Mouse (Mus musculus): ENCODE measurements around the gene Dpm2. TPM values are rescaled to one million over a fixed set of nuclear protein-coding genes. Genes with fewer than 3 reads are reported as not detected.

Dpm2 gene
- total RNA-seq, 2 experiments from 2014 or later, result 77.6 to 84.0 TPM

- Histone ChIP-seq H3K4me3 (no peak overlapping the region), H3K27ac (no peak overlapping the region)
- DNase-seq (ENCODE audit: low spot score in 2 of 2), result no peak
- TF ChIP-seq CTCF (conservative IDR thresholded peaks at IDR 0.05), result no peak
These were observed 5.9 kb downstream of the Dpm2 start for GRCm38 (mm10) chr2:32576532-32576931.

GRCm38 (mm10) chr2:32578146-32579046 lies 7.7 kb downstream of the Dpm2 start:
- Histone ChIP-seq H3K27ac (no peak overlapping the region), H3K4me3 (no peak overlapping the region)
- no peak for TF ChIP-seq CTCF (conservative IDR thresholded peaks at IDR 0.05)
- DNase-seq (ENCODE audit: low spot score in 2 of 2), result no peak

DNA sequence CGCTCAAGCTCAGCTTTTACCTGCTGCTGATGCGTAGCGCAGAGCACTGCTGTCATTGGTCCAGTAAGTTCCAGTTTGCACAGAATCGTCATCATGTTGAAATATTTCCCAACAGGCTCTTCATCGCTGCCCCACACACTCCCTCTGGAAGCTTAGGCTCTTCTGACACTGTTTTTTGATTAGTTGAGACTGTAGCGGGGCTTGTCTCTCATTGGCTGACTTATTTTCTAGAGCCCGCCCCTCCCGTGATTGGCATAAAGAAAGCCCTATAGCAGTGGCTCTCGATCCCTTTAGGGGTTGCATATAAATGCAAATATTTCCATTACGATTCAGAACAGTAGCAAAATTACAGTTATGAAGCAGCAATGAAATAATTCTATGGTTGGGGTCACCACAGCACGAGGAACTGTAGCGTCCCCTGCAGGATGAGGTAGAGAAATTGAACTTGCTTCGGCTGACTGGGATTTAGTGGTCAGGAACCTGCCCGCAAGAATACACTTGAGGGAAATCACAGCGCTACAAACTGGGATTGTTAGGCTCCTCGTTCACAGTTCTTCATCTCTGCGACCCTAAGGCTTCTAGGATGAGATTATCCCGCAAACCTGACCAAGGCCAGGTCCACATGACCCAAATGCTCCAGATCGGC lies 10.9 kb downstream of the Dpm2 start:
- DNase-seq (ENCODE audit: low spot score in 2 of 2), result peak; percentile 65 to 66
- H3K27ac ChIP-seq, result no peak overlapping the region
- peak; percentile 49 for TF ChIP-seq CTCF (conservative IDR thresholded peaks at IDR 0.05)
- peak overlapping the region; percentile 43 for H3K4me3 ChIP-seq

- DNase-seq (ENCODE audit: low spot score in 2 of 2), result peak; percentile 84 to 86
- Histone ChIP-seq H3K4me3 (peak overlapping the region; percentile 40), H3K27ac (no peak overlapping the region)
- TF ChIP-seq CTCF (conservative IDR thresholded peaks at IDR 0.05), result peak; percentile 96
These were observed 12.5 kb downstream of the Dpm2 start for GRCm38 (mm10) chr2:32582830-32583799.

GRCm38 (mm10) chr2:32585149-32585714 lies 14.6 kb downstream of the Dpm2 start:
- no peak overlapping the region for H3K4me3 ChIP-seq
- no peak for DNase-seq (ENCODE audit: low spot score in 2 of 2)
- no peak overlapping the region for H3K27ac ChIP-seq
- no peak for TF ChIP-seq CTCF (conservative IDR thresholded peaks at IDR 0.05)

DNA sequence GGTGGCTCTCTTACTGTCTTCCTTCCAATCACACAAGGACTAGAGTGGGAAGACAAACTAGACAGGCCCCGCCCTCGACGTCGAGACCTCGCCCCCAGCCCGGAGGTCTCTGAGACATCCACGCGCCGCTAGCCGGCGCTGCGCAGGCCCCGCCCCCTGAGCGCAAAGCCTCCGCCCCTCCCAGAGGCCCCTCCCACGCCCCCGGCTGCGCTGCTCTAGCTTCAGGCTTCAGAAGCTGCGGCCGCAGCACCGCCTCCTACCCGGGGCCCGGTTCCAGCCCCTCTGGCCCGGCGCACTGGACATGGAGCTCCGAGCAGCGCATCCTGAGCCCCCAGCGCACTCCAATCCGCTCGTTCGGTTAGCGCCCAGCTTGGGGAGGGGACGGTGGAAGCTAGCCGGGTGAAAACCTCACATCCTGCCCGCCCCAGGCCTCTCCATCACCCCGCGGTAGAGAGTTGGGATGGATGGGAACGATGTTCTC lies 16.3 kb downstream of the Dpm2 start, which contains the start of gene St6galnac4:
St6galnac4 (plus strand) TSS at position 225 of the 481 bp plus-strand sequence.
- peak within 1 kb of the TSS; percentile 77 for H3K4me3 ChIP-seq
- TF ChIP-seq CTCF (conservative IDR thresholded peaks at IDR 0.05), result peak; percentile 58
- peak within 1 kb of the TSS; percentile 92 for H3K27ac ChIP-seq
- DNase-seq (ENCODE audit: low spot score in 2 of 2), result peak; percentile 86 to 91

DNA sequence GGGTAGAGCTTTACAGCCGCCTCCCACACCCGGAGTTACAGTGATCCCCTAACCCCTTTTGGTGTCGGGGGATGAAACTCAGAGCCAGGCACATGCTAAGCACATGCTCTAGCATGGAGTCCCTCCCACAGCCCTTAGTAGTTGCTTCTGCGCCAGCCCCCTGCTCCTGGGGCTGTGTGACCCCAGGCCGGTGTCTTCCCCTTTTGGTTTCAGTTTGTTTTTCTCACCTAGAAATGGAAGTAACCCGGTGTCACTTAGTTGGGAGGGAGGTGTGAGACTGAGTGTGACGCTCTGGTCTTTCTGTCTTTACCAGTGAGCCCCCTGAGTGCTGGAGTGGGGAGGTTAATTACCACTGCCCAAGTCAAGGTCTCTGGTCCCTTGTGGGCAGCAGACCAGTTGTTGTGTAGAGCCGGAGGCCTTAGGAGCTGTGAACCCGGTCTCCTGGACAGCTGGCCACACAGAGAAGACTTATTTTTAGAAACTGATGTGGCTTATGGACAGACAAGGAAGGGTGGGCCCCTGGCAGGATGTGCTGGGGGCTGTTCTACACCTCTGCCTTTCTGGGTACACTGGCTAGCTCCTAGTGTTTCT lies 17.2 kb downstream of the Dpm2 start:
- no peak for TF ChIP-seq CTCF (conservative IDR thresholded peaks at IDR 0.05)
- peak overlapping the region; percentile 92 for H3K27ac ChIP-seq
- peak overlapping the region; percentile 77 for H3K4me3 ChIP-seq
- DNase-seq (ENCODE audit: low spot score in 2 of 2), result no peak

DNA sequence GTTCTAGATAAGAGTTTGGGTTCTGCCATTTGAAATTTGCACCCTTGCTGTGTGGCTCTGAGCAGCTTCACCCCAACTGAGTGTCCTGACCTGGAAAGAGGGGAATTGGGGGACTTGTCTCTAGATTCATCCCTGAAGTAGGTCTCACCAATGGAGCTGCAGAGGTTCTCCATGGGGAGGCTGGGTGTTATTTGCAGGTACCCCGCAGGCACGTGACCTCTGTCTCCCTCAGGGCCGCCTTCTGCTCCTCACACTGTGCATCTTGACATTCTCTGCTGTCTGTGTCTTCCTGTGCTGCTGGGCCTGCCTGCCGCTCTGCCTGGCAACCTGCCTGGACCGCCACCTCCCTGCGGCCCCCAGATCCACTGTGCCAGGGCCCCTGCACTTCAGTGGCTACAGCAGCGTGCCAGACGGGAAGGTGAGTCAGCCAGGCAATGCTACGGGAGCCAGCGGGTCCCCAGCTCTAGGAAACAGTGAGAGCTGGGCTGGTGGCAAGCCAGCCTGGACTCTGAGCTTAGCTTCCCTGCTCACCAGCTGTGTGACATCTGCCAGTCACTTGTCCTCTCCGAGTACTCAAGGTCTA lies 18.6 kb downstream of the Dpm2 start:
- no peak for TF ChIP-seq CTCF (conservative IDR thresholded peaks at IDR 0.05)
- DNase-seq (ENCODE audit: low spot score in 2 of 2), result no peak
- Histone ChIP-seq H3K27ac (peak overlapping the region; percentile 64), H3K4me3 (peak overlapping the region; percentile 2; the same call in 1 of the 2 replicates)

GRCm38 (mm10) chr2:32590224-32590623 lies 19.6 kb downstream of the Dpm2 start:
- DNase-seq (ENCODE audit: low spot score in 2 of 2), result no peak
- no peak overlapping the region for H3K4me3 ChIP-seq
- TF ChIP-seq CTCF (conservative IDR thresholded peaks at IDR 0.05), result no peak
- H3K27ac ChIP-seq, result peak overlapping the region; percentile 64; the same call in 1 of the 2 replicates

DNA sequence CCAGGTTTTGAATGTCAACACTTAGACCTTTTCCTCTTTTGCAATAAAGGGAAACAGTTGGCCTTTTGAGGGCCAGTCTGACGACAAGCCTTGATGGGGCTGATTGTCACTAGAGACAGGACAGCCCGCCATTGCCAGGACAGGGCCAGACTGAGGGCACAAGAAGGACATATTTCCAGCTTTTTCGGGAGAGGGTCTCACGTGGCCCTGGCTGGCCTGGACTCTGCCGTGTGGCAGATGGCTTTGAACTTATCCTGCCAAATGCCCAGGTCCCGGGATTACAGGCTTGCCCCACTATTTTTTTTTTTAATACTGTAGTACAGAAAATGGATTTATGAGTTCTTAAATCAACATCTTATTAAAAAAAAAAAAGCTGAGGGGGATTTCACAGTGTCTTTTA lies 20.6 kb downstream of the Dpm2 start:
- no peak for TF ChIP-seq CTCF (conservative IDR thresholded peaks at IDR 0.05)

DNA sequence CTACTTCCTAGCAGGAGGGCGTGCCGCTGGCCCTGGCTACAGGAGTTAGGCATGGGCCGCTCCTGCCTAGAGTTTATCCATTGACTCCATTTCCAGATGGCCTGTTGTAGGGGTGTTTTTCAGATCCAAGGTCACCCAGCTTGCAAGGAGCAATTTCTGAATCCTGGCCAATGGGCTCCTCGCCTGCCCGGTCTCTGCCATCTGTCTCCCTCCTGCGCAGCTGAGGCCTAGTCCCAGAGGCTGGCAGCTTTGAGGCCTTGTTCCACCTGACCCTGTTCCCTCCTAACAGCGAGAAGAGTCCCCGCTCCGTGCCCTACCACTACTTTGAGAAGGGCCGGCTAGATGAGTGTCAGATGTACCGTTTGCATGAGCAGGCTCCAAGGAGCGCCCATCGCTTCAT lies 26.1 kb downstream of the Dpm2 start:
- TF ChIP-seq CTCF (conservative IDR thresholded peaks at IDR 0.05), result no peak
- Histone ChIP-seq H3K27ac (no peak overlapping the region), H3K4me3 (no peak overlapping the region)
- DNase-seq (ENCODE audit: low spot score in 2 of 2), result no peak

More for the DNA sequence above, 20.6 kb downstream of the Dpm2 start:
- H3K27ac ChIP-seq, result no peak overlapping the region
- DNase-seq (ENCODE audit: low spot score in 2 of 2), result no peak
- H3K4me3 ChIP-seq, result no peak overlapping the region

Measured in layer of hippocampus, adult 2 months (tissue).